Mouse (Mus musculus): ENCODE data around the gene Avpi1.

DNA sequence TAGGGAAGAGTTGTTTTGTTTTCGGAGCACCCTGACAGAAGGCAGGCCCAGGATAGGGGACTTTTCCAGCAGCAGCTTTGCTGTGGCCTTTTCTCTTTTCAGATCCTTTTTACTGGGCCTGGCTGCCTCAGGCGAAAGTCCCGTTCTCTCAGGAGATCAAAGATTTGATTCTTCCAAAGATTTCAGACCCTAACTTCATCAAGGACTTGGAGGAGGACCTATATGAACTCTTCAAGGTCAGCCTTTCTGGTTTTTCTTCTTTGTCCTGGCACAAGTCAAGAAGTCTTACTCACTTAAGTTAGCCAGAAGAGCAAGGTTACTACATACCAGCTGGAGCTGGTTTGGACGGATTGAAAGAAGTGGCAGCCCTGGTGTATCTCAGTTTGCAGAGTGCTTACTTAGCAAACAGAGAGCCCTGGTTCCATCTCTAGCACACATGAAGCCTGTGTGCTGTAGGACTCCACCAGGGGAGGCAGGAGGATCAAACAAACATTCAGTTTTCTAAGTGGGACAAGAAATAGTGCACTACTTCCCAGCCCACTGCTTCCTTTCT, 13.0 kb downstream of the Avpi1 start:
- TF ChIP-seq POLR2A (IDR thresholded peaks at IDR 0.05; ENCODE audit: borderline replicate concordance, insufficient read depth, low read length), result no peak
- no peak for TF ChIP-seq CTCF (IDR thresholded peaks at IDR 0.05; ENCODE audit: borderline replicate concordance, insufficient read depth, low read depth, low read length)

Measured in cerebellum, adult 2 months (tissue).